Mouse (Mus musculus) stomach, postnatal 0 days (tissue): ENCODE measurements around the gene Lhx8. TPM values are rescaled to one million over a fixed set of nuclear protein-coding genes. Genes with fewer than 3 reads are reported as not detected.

Experiments
- ATAC-seq: fragments of 200-750 bp; cut with Nextera tagmentation; 2 replicates; pipeline ENCODE4 v1.8.0; 2017; ENCODE audit not compliant: low FRiP score, low TSS enrichment
- DNase-seq: peaks from one replicate; pipeline ENCODE4 v3.0.0-alpha.2; 2016; ENCODE audit warnings: low spot score
- H3K27ac ChIP-seq: fragments of 300-500 bp; sonication (generic); replicated peaks from 2 replicates; pipeline ENCODE4 v1.5.1; 2014; ENCODE audit warnings: mild to moderate bottlenecking, control low read depth
- H3K27me3 ChIP-seq: fragments of 300-500 bp; sonication (generic); 2 replicates; pipeline ENCODE4 v1.6.1; 2014; ENCODE audit warnings: low read length; ENCODE audit not compliant: control insufficient read depth, insufficient read depth
- H3K36me3 ChIP-seq: fragments of 300-500 bp; sonication (generic); 2 replicates; pipeline ENCODE4 v1.6.1; 2014; ENCODE audit warnings: low read length, mixed read lengths; ENCODE audit not compliant: control insufficient read depth, insufficient read depth
- H3K4me1 ChIP-seq: fragments of 300-500 bp; sonication (generic); replicated peaks from 2 replicates; pipeline ENCODE4 v1.6.1; 2014; ENCODE audit warnings: antibody characterized with exemption; ENCODE audit not compliant: control insufficient read depth, insufficient read depth
- H3K4me2 ChIP-seq: fragments of 300-500 bp; sonication (generic); replicated peaks from 2 replicates; pipeline ENCODE4 v1.6.1; 2014; ENCODE audit warnings: low read depth, mild to moderate bottlenecking, control low read depth, moderate library complexity
- H3K4me3 ChIP-seq: fragments of 300-500 bp; sonication (generic); 2 replicates; pipeline ENCODE4 v1.5.1; 2014; ENCODE audit warnings: low read depth, low read length, control low read depth
- H3K9ac ChIP-seq: fragments of 300-500 bp; sonication (generic); 2 replicates; pipeline ENCODE4 v1.6.1; 2014; ENCODE audit warnings: mild to moderate bottlenecking, low read length, control low read depth, mixed read lengths
- H3K9me3 ChIP-seq: fragments of 300-500 bp; sonication (generic); 2 replicates; pipeline ENCODE4 v1.6.1; 2016; ENCODE audit warnings: low read length; ENCODE audit not compliant: control insufficient read depth
- CTCF ChIP-seq: IDR thresholded peaks from 2 replicates; pipeline ENCODE4 v1.5.1; 2016; ENCODE audit warnings: antibody characterized with exemption, low read depth, mild to moderate bottlenecking, moderate library complexity
- EP300 ChIP-seq: optimal IDR thresholded peaks from 2 replicates; pipeline ENCODE3; 2016; ENCODE audit warnings: antibody characterized with exemption
- WGBS: fragments of 180-500 bp; shearing (Covaris S2); extraction: QIAGEN DNeasy Blood & Tissue Kit; methylation state at CpG from one replicate; pipeline ENCODE4 v1.1.7; 2014; 5-methylcytosine and 5-hydroxymethylcytosine counted together
- polyA plus RNA-seq: library from polyadenylated mRNA; unstranded; fragments of >200 nt; fragmentation: Nextera tagmentation; extraction: Ambion mirVana; gene quantifications from 2 replicates; pipeline ENCODE4 v1.2.1, GENCODE M21; 2015

The Lhx8 gene
- polyA plus RNA-seq, 1 experiment from 2014 or later, result not detected

GRCm38 (mm10) chr3:154292126-154292525, 38.3 kb downstream of the Lhx8 start:
- H3K4me2 ChIP-seq, result no peak overlapping the region
- DNase-seq (no peak), ATAC-seq (no peak)
- TF ChIP-seq EP300 (no peak), CTCF (no peak)
- no peaks in the 10 kb centered on the region for H3K9me3 ChIP-seq
- no peaks in the 10 kb centered on the region for H3K27me3 ChIP-seq
- H3K27ac ChIP-seq, result no peak overlapping the region
- H3K4me3 ChIP-seq, result no peak overlapping the region
- H3K36me3 ChIP-seq, result no peaks in the 10 kb centered on the region
- H3K9ac ChIP-seq, result no peak overlapping the region
- WGBS, result 81% methylated on average over 5 of the region's 5 CpGs
- H3K4me1 ChIP-seq, result no peaks in the 10 kb centered on the region

- no peaks in the 10 kb centered on the region for H3K9me3 ChIP-seq
- no peak for ATAC-seq
- H3K4me2 ChIP-seq, result no peak overlapping the region
- H3K4me1 ChIP-seq, result no peaks in the 10 kb centered on the region
- no peak overlapping the region for H3K9ac ChIP-seq
- H3K36me3 ChIP-seq, result no peaks in the 10 kb centered on the region
- H3K4me3 ChIP-seq, result no peak overlapping the region
- H3K27ac ChIP-seq, result no peak overlapping the region
- DNase-seq, result no peak
- TF ChIP-seq CTCF (no peak), EP300 (no peak)
- WGBS, result 40% methylated on average over 2 of the region's 2 CpGs
- no peaks in the 10 kb centered on the region for H3K27me3 ChIP-seq
Measured at GRCm38 (mm10) chr3:154290351-154290750, 40.1 kb downstream of the Lhx8 start.

GRCm38 (mm10) chr3:154288429-154289069, 41.9 kb downstream of the Lhx8 start:
- no peaks in the 10 kb centered on the region for H3K36me3 ChIP-seq
- no peak overlapping the region for H3K4me2 ChIP-seq
- H3K9me3 ChIP-seq, result no peaks in the 10 kb centered on the region
- TF ChIP-seq EP300 (no peak), CTCF (no peak)
- ATAC-seq (no peak), DNase-seq (no peak)
- 82% methylated on average over 4 of the region's 4 CpGs for WGBS
- no peaks in the 10 kb centered on the region for H3K27me3 ChIP-seq
- H3K4me3 ChIP-seq, result no peak overlapping the region
- no peak overlapping the region for H3K9ac ChIP-seq
- H3K4me1 ChIP-seq, result no peaks in the 10 kb centered on the region
- H3K27ac ChIP-seq, result no peak overlapping the region

GRCm38 (mm10) chr3:154287217-154287616, 43.2 kb downstream of the Lhx8 start:
- ATAC-seq, result no peak
- Histone ChIP-seq H3K27ac (no peak overlapping the region), H3K36me3 (no peaks in the 10 kb centered on the region), H3K4me1 (no peaks in the 10 kb centered on the region), H3K9ac (no peak overlapping the region), H3K9me3 (no peaks in the 10 kb centered on the region), H3K4me3 (no peak overlapping the region), H3K27me3 (no peaks in the 10 kb centered on the region), H3K4me2 (no peak overlapping the region)
- WGBS, result 62% methylated on average over 2 of the region's 2 CpGs
- no peak for TF ChIP-seq CTCF
- no peak for TF ChIP-seq EP300
- DNase-seq, result no peak

GRCm38 (mm10) chr3:154285351-154285750, 45.1 kb downstream of the Lhx8 start:
- no peak overlapping the region for H3K9ac ChIP-seq
- no peaks in the 10 kb centered on the region for H3K9me3 ChIP-seq
- 42% methylated on average over 4 of the region's 4 CpGs for WGBS
- no peak overlapping the region for H3K27ac ChIP-seq
- H3K4me1 ChIP-seq, result no peaks in the 10 kb centered on the region
- ATAC-seq (no peak), DNase-seq (no peak)
- H3K36me3 ChIP-seq, result no peaks in the 10 kb centered on the region
- no peak overlapping the region for H3K4me3 ChIP-seq
- no peaks in the 10 kb centered on the region for H3K27me3 ChIP-seq
- no peak for TF ChIP-seq EP300
- no peak for TF ChIP-seq CTCF
- no peak overlapping the region for H3K4me2 ChIP-seq

GRCm38 (mm10) chr3:154284260-154284659, 46.2 kb downstream of the Lhx8 start:
- Histone ChIP-seq H3K4me2 (no peak overlapping the region), H3K36me3 (no peaks in the 10 kb centered on the region), H3K9ac (no peak overlapping the region), H3K9me3 (no peaks in the 10 kb centered on the region), H3K27ac (no peak overlapping the region), H3K27me3 (no peaks in the 10 kb centered on the region), H3K4me1 (no peaks in the 10 kb centered on the region), H3K4me3 (no peak overlapping the region)
- TF ChIP-seq CTCF, result no peak
- no peak for TF ChIP-seq EP300
- WGBS, result 37% methylated on average over 3 of the region's 3 CpGs
- ATAC-seq, result no peak
- DNase-seq, result no peak
